Mouse (Mus musculus) stomach, postnatal 0 days (tissue): ENCODE measurements around the gene Zfp652.
A peak's percentile ranks its signal among the peaks of the same experiment; 100 is the strongest.

Experiments used
- CTCF ChIP-seq: IDR thresholded peaks from 2 replicates; pipeline ENCODE4 v1.5.1; 2016; ENCODE audit warnings: antibody characterized with exemption, low read depth, mild to moderate bottlenecking, moderate library complexity
- EP300 ChIP-seq: optimal IDR thresholded peaks from 2 replicates; pipeline ENCODE3; 2016; ENCODE audit warnings: antibody characterized with exemption

- TF ChIP-seq EP300 (no peak), CTCF (peak; percentile 91)
These were observed 38.5 kb downstream of the Zfp652 start for GRCm38 (mm10) chr11:95750995-95751394.
